Mouse (Mus musculus) erythroblast, embryonic 14.5 days (primary cell): ENCODE data around the gene Fkbp14.

Source experiments
- GATA1 ChIP-seq: IDR thresholded peaks from 2 replicates; pipeline ENCODE4 v1.6.1; 2012; ENCODE audit warnings: low read length, inconsistent platforms, mixed read lengths
- TAL1 ChIP-seq: IDR thresholded peaks from 3 replicates; pipeline ENCODE4 v1.6.1; 2012; ENCODE audit warnings: low read length, inconsistent platforms, mixed read lengths

- TF ChIP-seq TAL1 (no peak), GATA1 (no peak)
These were observed 6.4 kb downstream of the Fkbp14 start for GRCm38 (mm10) chr6:54590691-54591090.
